Mouse (Mus musculus) midbrain, embryonic 10.5 days (tissue): Measurements from ENCODE around the gene Klhl29. TPM values are rescaled to one million over a fixed set of nuclear protein-coding genes. Genes with fewer than 3 reads are reported as not detected.
A peak's percentile ranks its signal among the peaks of the same experiment; 100 is the strongest.

ENCODE experiments used
- DNase-seq: peaks from one replicate; pipeline ENCODE4 v3.0.0-alpha.2; 2017; ENCODE audit warnings: low spot score
- H3K27ac ChIP-seq: fragments of 300-500 bp; sonication (generic); replicated peaks from 2 replicates; pipeline ENCODE4 v1.5.1; 2016; ENCODE audit warnings: mild to moderate bottlenecking
- H3K27me3 ChIP-seq: fragments of 300-500 bp; sonication (generic); 2 replicates; pipeline ENCODE4 v1.6.1; 2016; ENCODE audit warnings: low read depth, mild to moderate bottlenecking; ENCODE audit not compliant: poor library complexity, severe bottlenecking
- H3K36me3 ChIP-seq: fragments of 300-500 bp; sonication (generic); 2 replicates; pipeline ENCODE4 v1.6.1; 2016; ENCODE audit warnings: mild to moderate bottlenecking, moderate library complexity
- H3K4me1 ChIP-seq: fragments of 300-500 bp; sonication (generic); 2 replicates; pipeline ENCODE4 v1.6.1; 2016
- H3K4me3 ChIP-seq: fragments of 300-500 bp; sonication (generic); 2 replicates; pipeline ENCODE4 v1.5.1; 2016; ENCODE audit warnings: mild to moderate bottlenecking, moderate library complexity
- H3K9me3 ChIP-seq: fragments of 300-500 bp; sonication (generic); replicated peaks from 2 replicates; pipeline ENCODE4 v1.6.1; 2016; ENCODE audit warnings: mild to moderate bottlenecking
- WGBS: fragments of 180-500 bp; shearing (Covaris S2); methylation state at CpG from one replicate; pipeline ENCODE4 v1.1.7; 2016; 5-methylcytosine and 5-hydroxymethylcytosine counted together
- polyA plus RNA-seq: library from polyadenylated mRNA; unstranded; fragments of >200 nt; fragmentation: Nextera tagmentation; extraction: Ambion mirVana; gene quantifications from 2 replicates; pipeline ENCODE4 v1.2.1, GENCODE M21; 2016

Klhl29 gene
- polyA plus RNA-seq, 1 experiment from 2014 or later = 0.85 TPM

DNA sequence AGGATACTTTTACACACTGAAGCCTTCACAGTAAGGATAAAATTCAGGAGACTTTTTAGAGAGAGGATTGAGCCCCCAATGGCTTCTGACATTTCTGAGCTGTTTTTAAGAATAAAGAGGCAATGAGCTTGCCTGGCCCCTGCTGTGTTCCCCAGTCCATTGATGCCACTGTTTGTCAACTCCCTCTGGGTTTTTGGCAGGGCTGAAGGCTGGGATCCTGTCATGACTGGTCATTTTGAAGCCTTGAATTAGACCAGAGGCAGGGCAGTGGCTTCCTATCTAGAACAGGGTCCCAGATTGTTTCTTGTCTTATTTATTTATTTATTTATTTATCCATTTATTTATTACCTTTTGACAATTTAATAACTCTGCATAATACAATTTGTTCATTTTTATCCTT, 6.2 kb upstream of the Klhl29 start:
- H3K9me3 ChIP-seq = no peaks in the 10 kb centered on the region

GRCm38 (mm10) chr12:5374684-5375615, 532 bp downstream of the Klhl29 start:
- H3K27ac ChIP-seq = peak overlapping the region; percentile 91

More for the DNA sequence above, 6.2 kb upstream of the Klhl29 start:
- Histone ChIP-seq H3K4me1 (peaks cover 19% of the 10 kb centered on the region), H3K36me3 (no peaks in the 10 kb centered on the region), H3K27me3 (peaks cover 41% of the 10 kb centered on the region), H3K4me3 (no peak overlapping the region), H3K27ac (no peak overlapping the region)
- DNase-seq = no peak

DNA sequence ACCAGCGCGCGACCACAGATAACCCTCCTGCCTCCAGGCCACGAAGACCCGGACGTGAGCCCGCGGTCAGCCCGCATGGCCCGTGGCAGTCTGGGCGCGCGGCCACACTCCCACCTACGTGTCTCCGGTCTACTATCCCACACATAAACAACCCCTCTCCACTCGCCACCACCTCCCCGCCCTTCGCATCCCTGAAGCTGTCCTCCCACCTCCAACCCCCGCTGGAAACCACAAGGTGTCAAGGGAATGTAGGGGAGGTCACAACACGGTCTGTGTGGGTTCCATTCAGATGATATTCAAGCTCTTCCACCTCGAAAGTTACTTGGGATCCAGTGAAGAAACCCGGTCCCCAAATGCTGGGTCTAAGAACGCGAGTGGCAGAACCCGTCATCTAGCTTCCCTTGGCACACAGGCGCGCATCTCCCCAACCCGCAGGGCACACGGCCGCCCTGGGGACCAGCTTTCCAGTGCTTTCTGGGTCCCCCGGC, 1.2 kb downstream of the Klhl29 start:
- Histone ChIP-seq H3K36me3 (no peaks in the 10 kb centered on the region), H3K27ac (peak overlapping the region; percentile 91), H3K9me3 (no peaks in the 10 kb centered on the region), H3K27me3 (peaks cover 68% of the 10 kb centered on the region), H3K4me1 (peaks cover 52% of the 10 kb centered on the region), H3K4me3 (peak overlapping the region; percentile 83)
- DNase-seq = no peak
- under 1% methylated on average over 31 of the region's 31 CpGs for WGBS

More at GRCm38 (mm10) chr12:5374684-5375615, 532 bp downstream of the Klhl29 start:
- Histone ChIP-seq H3K27me3 (peaks cover 75% of the 10 kb centered on the region), H3K4me1 (peaks cover 52% of the 10 kb centered on the region), H3K9me3 (no peaks in the 10 kb centered on the region), H3K36me3 (no peaks in the 10 kb centered on the region), H3K4me3 (peak overlapping the region; percentile 83)
- peak; percentile 67 for DNase-seq
- under 1% methylated on average over 72 of the region's 84 CpGs for WGBS

- peak overlapping the region; percentile 91 for H3K27ac ChIP-seq
- H3K27me3 ChIP-seq = peaks cover 64% of the 10 kb centered on the region
- no peaks in the 10 kb centered on the region for H3K36me3 ChIP-seq
- no peaks in the 10 kb centered on the region for H3K9me3 ChIP-seq
- H3K4me3 ChIP-seq = peak overlapping the region; percentile 83
- DNase-seq = peak; percentile 71
- under 1% methylated on average over 42 of the region's 42 CpGs for WGBS
- peaks cover 52% of the 10 kb centered on the region for H3K4me1 ChIP-seq
These were observed 1.8 kb downstream of the Klhl29 start for GRCm38 (mm10) chr12:5373641-5374195.

DNA sequence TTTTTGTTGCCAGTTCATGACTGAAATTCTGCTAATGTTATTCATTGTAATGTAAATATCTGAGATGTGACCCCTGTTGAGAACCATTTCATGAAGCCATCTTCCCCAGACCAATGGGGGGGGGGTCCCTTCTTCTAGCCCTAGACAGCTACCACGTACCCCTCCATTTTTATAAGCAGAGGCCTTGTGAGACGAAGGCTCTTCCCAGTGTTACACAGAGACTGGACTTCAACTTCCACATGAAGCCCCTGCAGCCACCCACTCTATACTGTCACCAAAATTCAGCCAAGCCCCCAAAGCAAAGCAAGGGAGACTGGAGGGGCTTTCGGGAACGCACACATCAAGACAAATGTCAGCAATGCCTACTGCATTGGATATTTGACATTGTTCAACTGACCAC, 6.1 kb downstream of the Klhl29 start:
- Histone ChIP-seq H3K36me3 (no peaks in the 10 kb centered on the region), H3K9me3 (no peaks in the 10 kb centered on the region), H3K4me3 (no peak overlapping the region), H3K4me1 (peaks cover 27% of the 10 kb centered on the region), H3K27me3 (peaks cover 33% of the 10 kb centered on the region), H3K27ac (no peak overlapping the region)
- 92% methylated on average over 4 of the region's 4 CpGs for WGBS
- no peak for DNase-seq

DNA sequence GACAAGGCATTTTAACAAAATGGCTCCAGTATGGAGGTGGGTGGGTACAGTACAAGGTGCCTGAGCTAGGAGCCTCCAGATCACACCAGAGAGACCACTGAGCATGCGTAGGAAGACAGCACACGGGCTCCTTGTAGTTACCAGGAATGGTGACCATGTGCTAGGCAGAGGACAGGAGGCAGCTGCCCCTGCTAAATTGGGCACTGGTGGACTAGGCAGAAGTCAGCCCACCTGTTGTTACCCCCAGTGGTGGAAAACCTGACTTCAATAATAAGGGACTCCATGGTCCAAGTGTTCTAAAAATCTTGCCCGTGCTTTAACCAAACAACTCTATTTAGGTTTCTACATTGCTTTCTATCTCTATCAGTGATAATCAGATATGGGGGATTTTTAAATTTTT, 10.6 kb downstream of the Klhl29 start:
- Histone ChIP-seq H3K4me1 (peaks cover 9% of the 10 kb centered on the region), H3K4me3 (no peak overlapping the region), H3K9me3 (no peaks in the 10 kb centered on the region), H3K27me3 (no peaks in the 10 kb centered on the region), H3K36me3 (no peaks in the 10 kb centered on the region), H3K27ac (no peak overlapping the region)
- no peak for DNase-seq
- WGBS = 93% methylated on average over 3 of the region's 3 CpGs

- 91% methylated on average over 17 of the region's 17 CpGs for WGBS
- Histone ChIP-seq H3K27ac (no peak overlapping the region), H3K4me3 (no peak overlapping the region), H3K27me3 (no peaks in the 10 kb centered on the region), H3K9me3 (no peaks in the 10 kb centered on the region), H3K36me3 (no peaks in the 10 kb centered on the region), H3K4me1 (peaks cover 11% of the 10 kb centered on the region)
- no peak for DNase-seq
These were observed 11.4 kb downstream of the Klhl29 start for GRCm38 (mm10) chr12:5363961-5364634.

- H3K27ac ChIP-seq = no peak overlapping the region
These were observed 16.4 kb downstream of the Klhl29 start for GRCm38 (mm10) chr12:5359065-5359464.

GRCm38 (mm10) chr12:5358497-5358896, 17.0 kb downstream of the Klhl29 start:
- DNase-seq = no peak

More at GRCm38 (mm10) chr12:5359065-5359464, 16.4 kb downstream of the Klhl29 start:
- H3K36me3 ChIP-seq = no peaks in the 10 kb centered on the region
- peaks cover 8% of the 10 kb centered on the region; the same call in 1 of the 2 replicates for H3K4me1 ChIP-seq
- H3K27me3 ChIP-seq = no peaks in the 10 kb centered on the region
- WGBS = 85% methylated on average over 5 of the region's 5 CpGs
- H3K9me3 ChIP-seq = no peaks in the 10 kb centered on the region
- no peak for DNase-seq
- H3K4me3 ChIP-seq = no peak overlapping the region

DNA sequence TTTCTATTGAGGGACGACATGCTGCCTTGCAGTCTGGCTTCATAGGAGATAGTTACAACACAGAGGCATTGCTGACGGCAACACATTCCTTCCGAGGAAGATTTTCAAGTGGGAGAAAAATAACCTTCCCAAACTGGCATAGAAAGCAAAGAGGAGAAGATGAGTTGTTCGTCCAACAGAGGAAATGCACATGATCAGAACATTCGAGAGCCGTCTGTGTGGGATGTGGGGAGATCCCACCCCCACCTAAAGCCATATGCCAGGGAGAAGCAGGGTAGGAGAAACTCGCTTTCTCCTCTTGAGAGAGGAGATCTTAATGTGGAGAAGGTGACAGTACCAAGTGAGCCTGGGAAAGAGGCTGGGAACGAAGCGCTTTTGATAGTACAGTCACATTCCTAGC, 22.1 kb downstream of the Klhl29 start:
- Histone ChIP-seq H3K36me3 (no peaks in the 10 kb centered on the region), H3K4me3 (no peak overlapping the region), H3K27ac (no peak overlapping the region), H3K9me3 (no peaks in the 10 kb centered on the region), H3K27me3 (no peaks in the 10 kb centered on the region), H3K4me1 (peaks cover 5% of the 10 kb centered on the region; the same call in 1 of the 2 replicates)
- 91% methylated on average over 9 of the region's 9 CpGs for WGBS
- DNase-seq = no peak

More at GRCm38 (mm10) chr12:5358497-5358896, 17.0 kb downstream of the Klhl29 start:
- no peaks in the 10 kb centered on the region for H3K36me3 ChIP-seq
- H3K9me3 ChIP-seq = no peaks in the 10 kb centered on the region
- 73% methylated on average over 6 of the region's 6 CpGs for WGBS
- H3K27me3 ChIP-seq = no peaks in the 10 kb centered on the region
- no peak overlapping the region for H3K4me3 ChIP-seq
- no peak overlapping the region for H3K27ac ChIP-seq
- peaks cover 8% of the 10 kb centered on the region; the same call in 1 of the 2 replicates for H3K4me1 ChIP-seq

DNA sequence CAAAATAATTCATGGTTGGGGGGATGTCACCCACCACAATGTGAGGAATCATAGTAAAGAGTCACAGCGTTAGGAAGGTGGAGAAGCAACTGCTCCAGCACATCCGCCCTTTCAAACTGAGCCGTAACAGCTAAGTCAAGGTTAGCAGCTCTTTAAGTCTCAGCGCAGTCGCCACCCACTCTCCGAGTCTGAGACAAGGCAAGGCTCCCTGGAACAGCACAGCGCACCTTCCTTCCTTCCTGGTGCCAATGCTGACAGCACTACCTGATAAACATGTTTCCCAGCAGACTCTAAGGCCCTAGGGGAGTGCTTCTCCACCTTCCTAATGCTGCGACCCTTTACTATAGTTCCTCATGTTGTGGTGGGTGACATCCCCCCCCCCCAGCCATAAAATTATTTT, 22.7 kb downstream of the Klhl29 start:
- Histone ChIP-seq H3K27me3 (no peaks in the 10 kb centered on the region), H3K4me1 (peaks cover 9% of the 10 kb centered on the region), H3K27ac (no peak overlapping the region), H3K9me3 (no peaks in the 10 kb centered on the region), H3K4me3 (no peak overlapping the region), H3K36me3 (no peaks in the 10 kb centered on the region)
- DNase-seq = no peak
- 94% methylated on average over 8 of the region's 8 CpGs for WGBS

DNA sequence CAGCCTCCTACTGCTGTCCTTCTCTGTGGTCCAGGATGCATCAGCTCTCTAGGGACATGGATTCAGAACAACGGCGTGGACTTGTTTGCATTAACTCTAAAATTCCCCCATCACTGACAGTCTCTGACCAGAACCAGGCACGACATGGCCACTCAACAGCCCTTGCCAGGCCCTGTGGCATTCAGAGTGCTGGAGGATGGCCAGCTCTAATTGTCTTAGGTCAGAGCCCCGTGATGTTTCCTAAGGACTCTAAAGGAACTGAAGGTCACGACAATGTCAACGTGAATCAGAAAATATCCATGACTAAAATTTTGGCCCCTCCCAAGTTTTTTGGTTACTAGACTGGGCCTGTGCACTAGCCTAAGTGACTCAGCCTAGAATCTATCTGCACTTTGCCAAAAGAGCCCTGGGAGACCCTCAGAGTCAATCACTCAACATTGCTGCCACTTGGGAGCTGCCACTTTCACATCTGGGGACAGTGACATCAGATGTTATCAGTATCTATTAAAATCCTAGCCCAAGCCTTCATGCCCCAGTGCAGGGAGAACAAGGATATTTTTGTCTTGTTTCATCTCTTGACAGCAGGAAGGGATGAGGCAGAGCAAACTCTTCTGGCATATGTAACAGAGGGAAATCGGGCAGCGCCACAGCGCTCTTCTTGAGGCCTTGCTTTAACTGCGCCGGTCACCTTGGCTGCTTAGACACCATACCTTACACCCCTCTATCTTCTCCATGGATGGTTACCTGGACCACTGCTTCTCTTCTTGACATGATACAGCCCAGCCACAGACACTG, 24.8 kb downstream of the Klhl29 start:
- Histone ChIP-seq H3K36me3 (no peaks in the 10 kb centered on the region), H3K4me3 (no peak overlapping the region), H3K27ac (no peak overlapping the region), H3K9me3 (no peaks in the 10 kb centered on the region), H3K4me1 (peaks cover 14% of the 10 kb centered on the region), H3K27me3 (no peaks in the 10 kb centered on the region)
- 91% methylated on average over 11 of the region's 11 CpGs for WGBS
- no peak for DNase-seq
